Mouse (Mus musculus) brain, embryonic 14.5 days (tissue): ENCODE data around the gene Fam210b.

Experiments
- CTCF ChIP-seq: fragments of 200-500 bp; IDR thresholded peaks from 2 replicates; pipeline ENCODE4 v1.5.1; 2012; ENCODE audit warnings: inconsistent platforms, mild to moderate bottlenecking, moderate library complexity, borderline replicate concordance; ENCODE audit not compliant: insufficient read depth, insufficient read length; ENCODE audit errors: extremely low read depth
- POLR2A ChIP-seq: fragments of 200-500 bp; IDR thresholded peaks from 2 replicates; pipeline ENCODE4 v1.6.1; 2012; ENCODE audit warnings: mild to moderate bottlenecking, inconsistent platforms, borderline replicate concordance; ENCODE audit not compliant: poor library complexity, insufficient read depth, insufficient read length, severe bottlenecking; ENCODE audit errors: extremely low read depth

DNA sequence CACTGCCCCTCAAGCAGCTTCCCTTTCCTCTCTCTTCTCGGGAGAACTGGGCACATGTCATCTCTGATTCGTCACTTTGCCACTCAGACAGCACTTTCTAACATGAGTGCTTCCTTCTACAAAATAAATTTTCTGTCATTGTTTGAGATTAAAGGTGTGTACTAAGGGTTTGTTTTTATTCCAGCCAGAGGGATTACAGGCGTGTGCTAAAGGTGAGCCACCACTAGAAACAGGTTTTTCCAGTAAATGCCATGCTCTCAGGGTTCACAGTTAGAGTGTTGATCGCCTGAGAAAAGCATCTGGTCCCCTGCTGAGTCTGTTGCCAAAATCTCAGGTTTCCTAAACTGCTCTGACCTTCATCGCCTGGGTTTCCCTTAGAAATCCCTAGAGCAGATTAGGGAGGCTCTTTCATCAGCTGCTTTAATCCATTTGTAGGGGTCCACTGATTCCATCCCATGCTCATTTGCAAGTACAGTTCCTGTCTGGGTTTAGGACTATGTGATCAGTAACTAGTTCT, 31.7 kb downstream of the Fam210b start:
- no peak for TF ChIP-seq POLR2A
- TF ChIP-seq CTCF, result no peak
